Mouse (Mus musculus) right cerebral cortex, postnatal 36 days (tissue): ENCODE results near the gene Hivep3.

Source experiments
- DNase-seq, 2 experiments: peaks; one replicate each; pipeline ENCODE4 v3.0.0; 2022; ENCODE audit warnings: low spot score in 2 of 2, mixed read lengths in 1 of 2

The Hivep3 gene

GRCm38 (mm10) chr4:120056451-120056850, 322.9 kb downstream of the Hivep3 start:
- no peak for DNase-seq

- no peak for DNase-seq
Measured at GRCm38 (mm10) chr4:120057529-120057928, 323.9 kb downstream of the Hivep3 start.

- no peak for DNase-seq
Measured at GRCm38 (mm10) chr4:120058157-120058556, 324.6 kb downstream of the Hivep3 start.

GRCm38 (mm10) chr4:120058794-120059193, 325.2 kb downstream of the Hivep3 start:
- DNase-seq = no peak

GRCm38 (mm10) chr4:120061727-120062126, 328.1 kb downstream of the Hivep3 start:
- no peak for DNase-seq

GRCm38 (mm10) chr4:120062198-120062597, 328.6 kb downstream of the Hivep3 start:
- DNase-seq = no peak

GRCm38 (mm10) chr4:120062754-120063153, 329.2 kb downstream of the Hivep3 start:
- no peak for DNase-seq

- DNase-seq = no peak
Measured at GRCm38 (mm10) chr4:120063353-120064124, 330.0 kb downstream of the Hivep3 start.

GRCm38 (mm10) chr4:120064696-120065095, 331.1 kb downstream of the Hivep3 start, which contains the start of gene AL607142.1:
TSS of gene AL607142.1 (plus strand) at chr4:120064996.
- DNase-seq = no peak

- DNase-seq = no peak
Measured at GRCm38 (mm10) chr4:120066841-120067591, 333.4 kb downstream of the Hivep3 start.

GRCm38 (mm10) chr4:120067592-120068235, 334.1 kb downstream of the Hivep3 start:
- DNase-seq = no peak

- DNase-seq = no peak
Measured at GRCm38 (mm10) chr4:120068883-120069581, 335.4 kb downstream of the Hivep3 start.

GRCm38 (mm10) chr4:120069582-120069980, 336.0 kb downstream of the Hivep3 start:
- no peak for DNase-seq

GRCm38 (mm10) chr4:120071411-120071810, 337.8 kb downstream of the Hivep3 start:
- no peak for DNase-seq

GRCm38 (mm10) chr4:120071842-120072507, 338.4 kb downstream of the Hivep3 start:
- DNase-seq = no peak

- peak; percentile 48 to 54 for DNase-seq
Measured at GRCm38 (mm10) chr4:120074061-120074460, 340.5 kb downstream of the Hivep3 start.

GRCm38 (mm10) chr4:120077322-120077721, 343.7 kb downstream of the Hivep3 start:
- DNase-seq = peak; percentile 60 to 63

- no peak for DNase-seq
Measured at GRCm38 (mm10) chr4:120082527-120082926, 348.9 kb downstream of the Hivep3 start.

- DNase-seq = no peak
Measured at GRCm38 (mm10) chr4:120083700-120084099, 350.1 kb downstream of the Hivep3 start.

- no peak for DNase-seq
Measured at GRCm38 (mm10) chr4:120089536-120089935, 356.0 kb downstream of the Hivep3 start.
